Mouse (Mus musculus): ENCODE data around the gene Rad9a. TPM values are rescaled to one million over a fixed set of nuclear protein-coding genes. Genes with fewer than 3 reads are reported as not detected.

The Rad9a gene
- polyA plus RNA-seq, 1 experiment from 2014 or later, result 60.3 TPM

Small RNAs within 50 kb of the gene (microRNA-seq; reads per million reads assigned to microRNA genes)
- gene Gm26115, result not detected

Other genes starting within 250 kb of the Rad9a start
- not detected in 2 replicates for gene Aldh3b3, start 243.0 kb downstream of the Rad9a start, polyA plus RNA-seq (2016; fragmentation: Nextera tagmentation; extraction: Ambion mirVana)
- gene Aldh3b2, start 229.3 kb downstream of the Rad9a start, polyA plus RNA-seq (2016; fragmentation: Nextera tagmentation; extraction: Ambion mirVana), result 0.21 and 0.35 TPM in 2 replicates
- gene Acy3, start 215.1 kb downstream of the Rad9a start, polyA plus RNA-seq (2016; fragmentation: Nextera tagmentation; extraction: Ambion mirVana), result 1.1 and 2.0 TPM in 2 replicates
- not detected in 2 replicates for gene Tbx10, start 208.9 kb downstream of the Rad9a start, polyA plus RNA-seq (2016; fragmentation: Nextera tagmentation; extraction: Ambion mirVana)
- 20.2 and 21.5 TPM in 2 replicates for gene Nudt8, start 201.1 kb downstream of the Rad9a start, polyA plus RNA-seq (2016; fragmentation: Nextera tagmentation; extraction: Ambion mirVana)
- 2.4 and 2.8 TPM in 2 replicates for gene Gm49405, start 201.0 kb downstream of the Rad9a start, polyA plus RNA-seq (2016; fragmentation: Nextera tagmentation; extraction: Ambion mirVana)
- gene Doc2g, start 198.3 kb downstream of the Rad9a start, polyA plus RNA-seq (2016; fragmentation: Nextera tagmentation; extraction: Ambion mirVana), result 2.2 and 3.5 TPM in 2 replicates
- 188 and 207 TPM in 2 replicates for gene Ndufv1, start 188.9 kb downstream of the Rad9a start, polyA plus RNA-seq (2016; fragmentation: Nextera tagmentation; extraction: Ambion mirVana)
- gene Gstp1, start 163.7 kb downstream of the Rad9a start, polyA plus RNA-seq (2016; fragmentation: Nextera tagmentation; extraction: Ambion mirVana), result 400 and 417 TPM in 2 replicates
- gene Gstp2, start 155.6 kb downstream of the Rad9a start, polyA plus RNA-seq (2016; fragmentation: Nextera tagmentation; extraction: Ambion mirVana), result 1.0 and 2.8 TPM in 2 replicates
- 0.23 TPM in 1 of 2 replicates, not detected in the other for gene Gstp3, start 142.1 kb downstream of the Rad9a start, polyA plus RNA-seq (2016; fragmentation: Nextera tagmentation; extraction: Ambion mirVana)
- gene Cabp2, start 120.1 kb downstream of the Rad9a start, polyA plus RNA-seq (2016; fragmentation: Nextera tagmentation; extraction: Ambion mirVana), result not detected in 2 replicates
- 76.2 and 82.5 TPM in 2 replicates for gene Cdk2ap2, start 104.5 kb downstream of the Rad9a start, polyA plus RNA-seq (2016; fragmentation: Nextera tagmentation; extraction: Ambion mirVana)
- gene Pitpnm1, start 101.7 kb downstream of the Rad9a start, polyA plus RNA-seq (2016; fragmentation: Nextera tagmentation; extraction: Ambion mirVana), result 12.8 and 15.1 TPM in 2 replicates
- gene Aip, start 75.8 kb downstream of the Rad9a start, polyA plus RNA-seq (2016; fragmentation: Nextera tagmentation; extraction: Ambion mirVana), result 60.6 and 61.7 TPM in 2 replicates
- gene Gpr152, start 61.9 kb downstream of the Rad9a start, polyA plus RNA-seq (2016; fragmentation: Nextera tagmentation; extraction: Ambion mirVana), result not detected in 2 replicates
- not detected in 2 replicates for gene Cabp4, start 57.6 kb downstream of the Rad9a start, polyA plus RNA-seq (2016; fragmentation: Nextera tagmentation; extraction: Ambion mirVana)
- gene Coro1b, start 53.0 kb downstream of the Rad9a start, polyA plus RNA-seq (2016; fragmentation: Nextera tagmentation; extraction: Ambion mirVana), result 133 and 138 TPM in 2 replicates
- 0.67 TPM in 1 of 2 replicates, not detected in the other for gene Ptprcap, start 48.1 kb downstream of the Rad9a start, polyA plus RNA-seq (2016; fragmentation: Nextera tagmentation; extraction: Ambion mirVana)
- 58.8 and 71.4 TPM in 2 replicates for gene Rps6kb2, start 38.3 kb downstream of the Rad9a start, polyA plus RNA-seq (2016; fragmentation: Nextera tagmentation; extraction: Ambion mirVana)
- gene Carns1, start 26.2 kb downstream of the Rad9a start, polyA plus RNA-seq (2016; fragmentation: Nextera tagmentation; extraction: Ambion mirVana), result 2.8 and 4.1 TPM in 2 replicates
- 0.85 and 1.2 TPM in 2 replicates for gene Tbc1d10c, start 10.4 kb downstream of the Rad9a start, polyA plus RNA-seq (2016; fragmentation: Nextera tagmentation; extraction: Ambion mirVana)
- 1,003 and 1,059 TPM in 2 replicates for gene Ppp1ca, start 9.6 kb downstream of the Rad9a start, polyA plus RNA-seq (2016; fragmentation: Nextera tagmentation; extraction: Ambion mirVana)
- gene Clcf1, start 12.6 kb upstream of the Rad9a start, polyA plus RNA-seq (2016; fragmentation: Nextera tagmentation; extraction: Ambion mirVana), result 0.65 and 0.74 TPM in 2 replicates
- not detected in 2 replicates for gene AC109138.7, start 12.7 kb upstream of the Rad9a start, polyA plus RNA-seq (2016; fragmentation: Nextera tagmentation; extraction: Ambion mirVana)
- 12.2 and 15.6 TPM in 2 replicates for gene Pold4, start 30.2 kb upstream of the Rad9a start, polyA plus RNA-seq (2016; fragmentation: Nextera tagmentation; extraction: Ambion mirVana)
- gene Ssh3, start 67.5 kb upstream of the Rad9a start, polyA plus RNA-seq (2016; fragmentation: Nextera tagmentation; extraction: Ambion mirVana), result 3.2 and 3.6 TPM in 2 replicates
- 11.7 and 12.6 TPM in 2 replicates for gene Ankrd13d, start 81.5 kb upstream of the Rad9a start, polyA plus RNA-seq (2016; fragmentation: Nextera tagmentation; extraction: Ambion mirVana)
- 12.2 and 14.2 TPM in 2 replicates for gene Grk2, start 104.6 kb upstream of the Rad9a start, polyA plus RNA-seq (2016; fragmentation: Nextera tagmentation; extraction: Ambion mirVana)
- gene Kdm2a, start 196.6 kb upstream of the Rad9a start, polyA plus RNA-seq (2016; fragmentation: Nextera tagmentation; extraction: Ambion mirVana), result 47.7 and 50.4 TPM in 2 replicates
- 13.7 and 13.9 TPM in 2 replicates for gene Rhod, start 237.8 kb upstream of the Rad9a start, polyA plus RNA-seq (2016; fragmentation: Nextera tagmentation; extraction: Ambion mirVana)